Mouse (Mus musculus) lung, postnatal 36 days (tissue): ENCODE results near the gene Mov10.

Source experiments
- DNase-seq: peaks from one replicate; pipeline ENCODE4 v3.0.0; 2022; ENCODE audit warnings: mixed read lengths

Gene Mov10

DNA sequence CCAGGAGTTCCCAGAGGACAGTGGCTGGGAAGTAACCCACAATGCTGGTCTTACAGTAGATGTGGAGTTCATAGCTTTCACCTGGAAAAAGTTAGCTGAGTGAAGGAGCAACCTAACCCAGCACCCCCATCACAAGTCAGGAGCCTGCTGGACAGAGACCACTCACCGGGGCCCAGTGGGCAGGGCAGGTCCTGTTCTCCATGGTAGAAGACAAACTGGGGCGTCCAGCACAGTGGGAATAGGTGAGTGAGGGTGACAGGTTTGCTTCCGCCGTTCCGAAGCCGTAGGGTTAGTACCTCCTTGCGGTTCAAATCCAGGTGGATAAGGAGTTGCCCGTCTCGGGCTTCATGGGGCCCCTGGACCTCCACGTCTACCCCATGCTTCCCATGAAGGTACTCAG, 14.1 kb downstream of the Mov10 start:
- DNase-seq: no peak

DNA sequence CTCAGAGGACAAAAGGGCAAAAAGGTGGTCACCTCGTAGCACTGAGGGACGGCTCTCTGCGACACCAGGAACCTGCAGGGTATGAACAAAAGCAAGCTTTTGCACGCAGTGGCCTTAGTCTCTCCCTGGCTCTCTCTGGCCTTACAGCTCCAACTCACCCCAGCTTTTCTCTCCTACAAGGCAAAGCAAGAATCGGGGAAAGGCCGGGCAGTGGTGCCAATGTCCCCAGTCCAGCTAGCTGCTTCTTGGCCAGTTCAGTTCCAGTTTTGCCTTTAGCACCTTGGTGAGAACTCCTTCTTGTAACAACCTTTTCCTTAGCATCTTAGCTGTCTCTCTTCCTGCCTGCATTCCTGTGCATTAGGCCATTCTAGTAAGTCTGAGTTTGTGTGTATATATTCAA, 16.9 kb downstream of the Mov10 start:
- no peak for DNase-seq

DNA sequence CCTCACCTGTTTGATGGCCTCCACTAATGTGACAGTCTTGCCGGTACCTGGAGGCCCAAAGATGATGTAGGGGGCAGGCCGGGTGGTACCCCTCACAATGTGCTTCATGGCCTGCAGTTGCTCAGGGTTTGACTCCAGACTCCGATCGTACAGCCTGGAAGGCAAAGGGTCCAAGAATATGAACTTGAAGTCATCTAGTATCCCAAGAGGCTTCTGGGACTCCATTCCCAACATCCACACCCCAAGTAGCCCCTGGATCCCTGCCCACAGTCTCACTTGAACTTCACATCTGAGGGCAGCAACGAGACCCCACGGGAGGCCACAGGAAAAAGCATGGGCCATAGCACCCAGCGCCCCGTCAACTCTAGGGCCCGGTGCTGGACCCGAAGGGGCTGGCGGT, 17.7 kb downstream of the Mov10 start:
- DNase-seq: no peak

DNA sequence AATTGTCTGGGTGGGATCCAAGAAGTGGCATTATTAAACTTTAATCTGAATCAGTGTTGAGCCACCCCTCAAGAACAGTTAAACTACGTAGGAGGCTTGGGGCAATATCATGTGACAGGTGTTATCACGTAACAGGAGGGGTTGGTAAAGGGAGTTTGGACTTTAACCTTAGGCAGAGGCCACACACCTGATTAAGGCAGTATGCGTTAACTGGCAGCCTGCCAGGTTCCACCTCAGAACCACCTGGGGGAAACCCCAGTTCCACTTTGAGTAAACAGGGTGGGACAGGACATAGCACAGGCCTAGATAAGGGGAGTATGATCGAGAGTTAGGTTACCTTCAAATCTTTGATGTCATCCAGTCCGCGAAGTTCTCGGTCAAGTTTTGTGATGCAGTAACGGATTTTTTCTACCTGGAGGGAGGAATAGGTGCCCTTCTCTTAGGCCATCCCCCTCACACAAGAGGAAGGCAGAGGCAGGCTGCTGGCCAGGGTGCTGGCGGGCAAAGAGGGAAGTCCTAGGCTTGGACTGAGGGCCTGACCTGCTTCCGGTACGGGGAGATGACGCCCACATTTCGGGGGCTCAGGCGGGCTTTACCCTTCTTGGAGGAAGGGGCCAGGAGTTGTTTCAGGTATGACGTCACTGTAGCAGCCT, 21.8 kb downstream of the Mov10 start:
- peak; percentile 66 for DNase-seq

DNA sequence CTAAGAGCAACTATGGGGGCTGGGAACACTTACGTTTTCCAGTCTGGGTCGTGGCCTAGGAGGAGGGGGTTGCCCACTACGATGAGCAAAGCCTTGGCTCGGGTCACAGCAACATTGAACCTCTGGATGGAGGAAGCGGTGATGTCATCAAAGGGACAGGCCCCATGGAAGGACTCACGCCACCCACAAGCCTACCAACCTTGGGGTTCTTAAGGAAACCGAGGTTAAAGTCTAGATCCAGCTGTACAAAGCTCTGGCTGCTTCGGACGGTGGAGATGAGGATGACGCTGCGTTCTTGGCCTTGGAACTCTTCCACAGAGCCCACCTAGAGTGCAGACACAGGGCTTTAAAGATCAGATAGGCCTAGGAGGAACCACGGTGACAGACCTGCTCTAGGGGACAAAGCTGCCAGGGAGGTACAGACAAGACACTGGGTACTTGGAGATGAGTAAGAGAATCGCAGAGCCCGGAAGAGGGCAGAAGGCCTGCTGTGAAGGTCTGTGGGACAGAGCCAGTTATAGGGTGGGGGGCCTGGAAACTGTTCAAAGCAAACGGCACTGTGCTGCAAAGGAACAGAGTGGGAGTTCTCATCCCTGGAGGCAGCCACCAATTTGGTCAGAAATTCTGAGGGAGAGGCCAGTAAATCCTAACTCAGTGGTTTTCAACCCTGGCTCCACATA, 22.6 kb downstream of the Mov10 start:
- no peak for DNase-seq

DNA sequence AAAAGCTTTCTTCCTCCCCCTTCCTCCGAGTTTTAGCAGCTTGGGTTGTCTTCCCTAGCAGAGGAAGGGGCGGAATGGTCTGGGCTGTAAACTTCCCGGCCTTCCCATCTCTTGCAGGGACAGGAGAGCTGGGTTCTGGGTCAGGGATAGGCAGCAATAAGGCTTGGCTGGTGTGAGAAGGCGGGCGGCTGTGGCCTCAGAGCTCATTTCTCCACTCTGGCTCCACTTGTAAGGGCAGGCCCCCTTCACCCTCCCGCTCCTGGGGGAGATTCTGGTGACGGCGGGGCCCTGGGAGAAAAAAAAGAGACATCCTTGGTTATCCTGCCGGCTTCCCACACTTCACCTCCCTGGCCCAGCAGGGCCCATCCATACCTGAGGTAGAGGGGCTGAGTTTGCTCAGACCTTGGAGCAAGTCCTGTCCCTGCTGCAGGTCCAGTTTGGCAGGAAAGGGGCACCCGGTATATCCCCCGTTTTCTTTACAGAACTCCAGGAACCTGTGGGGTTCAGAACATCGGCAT, 23.4 kb downstream of the Mov10 start:
- DNase-seq: no peak

DNA sequence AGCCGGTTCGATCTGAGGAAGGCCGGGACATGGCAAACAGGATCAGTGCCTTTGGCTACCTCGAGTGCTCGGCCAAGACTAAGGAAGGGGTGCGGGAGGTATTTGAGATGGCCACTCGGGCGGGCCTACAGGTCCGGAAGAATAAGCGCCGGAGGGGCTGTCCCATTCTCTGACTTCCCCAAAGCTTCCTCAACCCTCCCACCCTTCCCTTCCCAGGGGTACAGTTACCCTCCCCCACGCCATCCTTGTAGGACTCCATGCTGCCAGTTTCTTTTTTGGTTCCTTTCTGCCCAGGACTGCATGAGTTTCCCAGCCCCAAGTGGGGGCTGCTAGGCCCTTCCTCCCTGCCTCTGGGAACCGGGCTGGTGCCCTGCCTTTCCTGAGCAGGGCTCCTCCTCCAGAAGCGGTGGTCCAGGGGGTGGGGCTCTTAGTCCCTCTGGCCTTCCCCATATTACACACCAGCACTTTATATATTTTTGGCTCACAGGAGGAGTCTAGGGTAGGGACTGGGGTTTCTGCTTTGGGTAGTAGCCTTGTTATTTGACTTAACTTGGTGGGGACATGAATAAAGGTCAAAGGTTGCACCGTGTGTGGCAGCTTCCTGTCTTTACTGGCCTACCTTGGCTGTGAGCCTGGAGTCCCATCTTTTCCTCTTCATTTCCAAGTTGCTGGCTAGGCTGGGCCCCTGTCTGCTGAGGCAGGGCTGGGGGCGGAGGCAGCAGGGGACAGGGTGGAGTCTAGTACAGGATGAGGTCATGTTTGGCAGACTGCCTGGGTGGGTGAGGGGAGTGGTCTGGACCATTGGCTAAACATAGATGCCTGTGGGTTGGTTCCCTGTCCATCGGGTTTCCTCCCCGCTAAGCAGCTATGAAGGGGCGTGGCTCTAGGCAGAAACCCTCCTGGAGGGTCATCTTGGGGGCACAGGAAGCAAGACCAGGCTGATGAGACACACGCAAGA, 24.2 kb downstream of the Mov10 start:
- peak; percentile 97 for DNase-seq

DNA sequence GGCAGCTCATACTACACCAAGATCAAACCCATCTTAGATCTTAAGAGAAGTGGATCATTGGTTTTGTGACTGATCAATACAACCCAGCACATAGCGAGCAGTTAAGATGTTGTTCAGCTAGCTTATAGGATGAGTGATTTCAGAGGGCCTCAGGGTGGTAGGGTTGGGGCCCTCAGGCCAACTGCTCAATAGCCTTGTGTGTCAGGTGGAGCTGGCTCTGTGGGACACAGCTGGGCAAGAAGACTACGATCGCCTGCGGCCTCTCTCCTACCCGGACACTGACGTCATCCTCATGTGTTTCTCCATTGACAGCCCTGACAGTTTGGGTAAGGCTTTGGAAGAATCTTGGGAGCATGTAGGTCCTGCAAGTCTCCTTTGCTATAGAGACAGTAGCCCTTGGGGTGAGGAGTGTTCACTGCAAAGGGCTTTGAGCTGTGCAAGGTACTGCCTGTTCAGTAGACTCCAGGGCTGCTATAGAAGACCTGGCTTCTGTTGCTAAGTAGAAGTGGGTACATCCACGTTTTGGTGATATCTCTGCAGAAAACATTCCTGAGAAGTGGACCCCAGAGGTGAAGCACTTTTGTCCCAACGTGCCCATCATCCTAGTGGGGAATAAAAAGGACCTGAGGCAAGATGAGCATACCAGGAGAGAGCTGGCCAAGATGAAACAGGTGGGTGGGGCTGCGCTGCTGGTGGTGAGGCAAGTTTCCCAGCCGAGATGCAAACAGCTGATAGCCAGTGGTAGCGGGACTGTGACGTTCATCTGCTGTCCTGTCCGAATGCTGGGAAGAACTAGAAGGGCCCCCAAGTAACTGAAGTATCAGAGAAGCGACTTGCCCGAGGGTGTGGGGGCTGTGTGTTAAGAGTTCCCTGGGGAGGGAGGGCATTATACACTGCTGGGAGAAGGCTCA, 25.7 kb downstream of the Mov10 start:
- no peak for DNase-seq

DNA sequence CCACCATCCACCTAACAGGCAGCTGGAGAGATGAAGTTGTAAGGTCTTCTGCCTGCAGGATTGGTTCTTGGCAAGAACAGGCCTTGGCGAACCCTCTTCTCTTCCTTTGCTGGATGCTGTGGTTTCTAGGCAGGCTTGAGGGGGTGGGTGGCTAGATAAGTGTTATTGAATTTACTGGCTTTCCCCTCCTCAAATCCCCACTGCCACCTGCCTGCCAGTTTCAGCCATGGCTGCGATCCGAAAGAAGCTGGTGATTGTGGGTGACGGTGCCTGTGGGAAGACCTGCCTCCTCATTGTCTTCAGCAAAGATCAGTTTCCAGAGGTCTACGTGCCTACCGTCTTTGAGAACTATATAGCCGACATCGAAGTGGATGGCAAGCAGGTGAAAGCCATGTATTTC, 26.7 kb downstream of the Mov10 start:
- DNase-seq: no peak

DNA sequence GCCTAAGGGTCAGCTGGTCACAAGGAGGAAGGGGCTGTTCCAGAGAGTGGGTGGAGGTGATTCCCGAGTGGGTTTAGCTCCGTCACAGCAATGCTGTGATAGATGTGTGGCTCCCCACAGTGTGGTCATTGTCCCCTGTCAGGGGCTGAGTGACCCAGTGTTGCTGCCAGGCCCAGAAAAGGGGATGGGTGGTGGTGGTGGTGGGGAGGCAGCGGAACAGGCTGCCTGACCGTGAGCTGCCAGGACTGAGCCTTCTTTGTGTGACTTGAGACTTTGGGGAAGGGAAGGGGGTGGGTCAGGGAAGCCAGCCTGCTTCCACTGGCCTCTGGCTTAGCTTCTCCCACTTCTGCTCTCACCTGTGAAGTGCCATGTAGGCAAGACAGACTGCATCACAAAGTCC, 27.3 kb downstream of the Mov10 start:
- DNase-seq: no peak

DNA sequence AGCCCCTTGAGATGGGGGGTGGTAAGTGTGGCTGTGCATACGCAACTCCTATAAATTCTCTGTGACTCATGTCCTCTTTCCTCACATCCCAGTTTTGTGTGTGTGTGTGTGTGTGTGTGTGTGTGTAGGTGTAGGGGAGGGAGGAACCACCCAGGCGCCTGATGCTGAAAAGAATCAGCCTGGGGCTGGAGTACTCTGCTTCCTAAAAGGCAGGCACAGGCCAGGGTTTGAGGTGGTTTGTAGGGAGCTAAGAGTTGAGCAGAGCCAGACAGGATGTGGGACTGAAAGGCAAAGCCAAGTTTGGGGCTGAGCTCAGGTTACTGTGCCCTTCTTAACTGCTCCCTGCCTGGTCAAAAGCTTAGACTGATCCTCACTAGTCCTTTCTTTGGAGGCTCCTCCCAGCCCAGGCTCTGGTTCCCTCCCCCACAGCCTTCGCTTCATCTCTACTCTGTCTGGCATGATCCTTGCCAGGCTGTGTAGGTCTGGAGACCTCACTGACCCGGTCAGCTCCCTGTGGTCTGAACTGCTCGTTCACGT, 27.9 kb downstream of the Mov10 start:
- peak; percentile 49 for DNase-seq

DNA sequence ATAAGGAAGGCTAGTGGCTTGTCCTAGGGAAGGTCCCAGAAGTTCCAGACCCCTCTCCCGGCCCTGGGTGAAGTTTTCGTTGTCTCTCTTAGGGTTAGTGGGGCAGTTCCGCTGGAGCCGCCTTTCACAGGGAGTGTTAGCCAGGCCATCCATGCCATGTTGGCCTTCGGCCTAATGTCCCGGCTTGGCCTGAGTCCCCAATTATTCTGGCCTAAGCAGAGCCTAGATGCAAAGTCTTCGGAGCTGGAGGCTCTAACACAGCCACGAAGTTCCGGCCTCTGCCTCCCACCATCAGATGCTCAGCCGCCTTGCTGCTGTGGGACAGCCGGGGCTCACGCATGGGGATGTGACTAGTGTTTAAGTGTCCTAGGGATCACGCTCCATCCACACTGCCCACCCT, 28.5 kb downstream of the Mov10 start:
- peak; percentile 58 for DNase-seq

DNA sequence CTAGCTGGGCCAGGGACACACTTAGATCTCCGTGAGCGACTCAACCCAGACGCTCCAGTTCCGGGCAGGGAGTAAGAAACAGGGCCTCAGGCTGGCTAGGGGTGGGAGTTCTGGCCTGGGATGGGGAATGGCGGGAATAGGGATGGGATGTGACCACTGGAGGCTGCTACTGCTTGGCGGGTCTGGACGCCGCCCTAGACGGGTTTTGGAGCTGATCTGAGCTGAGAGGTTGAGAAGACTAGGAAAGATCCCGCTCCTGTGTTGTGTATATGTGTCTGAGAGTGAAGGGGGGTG, 29.1 kb downstream of the Mov10 start:
- DNase-seq: no peak

DNA sequence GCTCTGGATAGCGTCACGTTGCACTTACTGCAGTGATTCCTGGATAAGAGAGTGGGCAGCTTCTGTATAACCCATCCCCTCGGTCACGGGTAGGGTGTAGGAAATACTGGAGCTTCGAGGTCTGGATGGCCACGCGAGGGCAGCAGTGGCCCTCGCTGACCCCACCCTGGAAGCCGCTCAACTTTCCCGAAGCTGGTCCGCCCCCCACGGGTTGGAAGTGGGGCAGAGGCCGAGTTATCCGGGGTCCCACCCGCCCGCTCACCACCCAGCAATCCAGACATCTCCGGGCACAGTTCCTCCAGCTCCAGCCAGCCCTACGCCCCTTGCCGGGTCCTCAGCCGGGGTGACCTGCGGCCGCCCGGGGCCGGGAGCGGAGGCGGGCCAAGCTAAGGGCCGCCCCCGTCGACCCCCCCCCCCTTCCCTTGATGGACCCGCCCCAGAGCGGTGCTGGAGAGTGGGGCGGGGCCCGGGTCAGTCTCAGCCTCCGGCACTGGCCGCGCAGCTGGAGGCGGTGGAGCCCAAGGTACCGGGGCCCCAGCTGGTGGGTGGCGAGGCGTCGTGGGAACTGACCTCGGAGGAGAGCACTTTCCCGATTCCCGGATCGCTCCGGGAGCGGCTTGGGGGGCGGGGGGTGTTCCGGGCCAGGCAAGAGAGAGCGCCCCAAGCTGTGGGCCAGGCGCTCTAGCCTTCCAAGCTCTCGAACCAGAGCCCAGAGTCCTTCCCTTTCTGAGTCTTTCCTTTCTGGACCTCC, 29.6 kb downstream of the Mov10 start:
- peak; percentile 89 for DNase-seq

DNA sequence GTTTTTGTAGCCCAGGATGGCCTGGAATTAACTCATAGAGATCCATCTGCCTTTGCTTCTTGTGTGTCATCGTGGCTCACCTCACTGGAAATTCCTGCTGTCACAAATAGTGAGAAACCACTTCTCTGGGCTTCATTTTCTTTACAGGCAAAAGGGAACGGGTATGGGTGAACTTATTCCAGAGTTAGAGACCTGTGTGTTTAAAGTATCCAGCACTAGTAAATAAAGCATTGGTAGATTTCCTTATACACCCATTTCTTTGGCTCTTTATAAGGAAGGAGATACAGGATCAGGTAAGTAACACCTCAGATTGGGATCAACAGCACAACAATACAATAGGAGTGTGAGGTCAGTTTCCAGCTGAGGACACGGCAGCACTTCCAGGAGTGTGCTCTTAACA, 30.3 kb downstream of the Mov10 start, which contains the start of gene Rhoc:
Rhoc (plus strand) TSS at position 301 of the 400 bp plus-strand sequence.
- DNase-seq: no peak

DNA sequence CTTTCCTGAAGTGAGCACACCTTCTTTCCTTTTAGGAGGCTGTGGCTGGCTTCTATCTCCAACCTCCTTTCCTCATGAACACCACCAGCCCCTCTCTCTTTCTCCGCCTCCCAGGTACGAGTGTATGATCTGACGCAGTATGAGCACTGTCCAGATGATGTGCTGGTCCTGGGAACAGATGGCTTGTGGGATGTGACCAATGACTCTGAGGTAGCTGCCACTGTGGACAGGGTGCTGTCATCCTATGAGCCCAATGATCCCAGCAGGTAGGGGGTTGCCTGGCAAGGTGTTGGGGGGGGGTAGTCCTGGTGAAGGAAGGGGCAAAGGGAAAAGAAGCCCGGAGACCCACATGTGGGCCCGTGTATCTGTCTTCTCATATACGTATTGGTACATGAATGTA, 33.1 kb downstream of the Mov10 start:
- DNase-seq: no peak

DNA sequence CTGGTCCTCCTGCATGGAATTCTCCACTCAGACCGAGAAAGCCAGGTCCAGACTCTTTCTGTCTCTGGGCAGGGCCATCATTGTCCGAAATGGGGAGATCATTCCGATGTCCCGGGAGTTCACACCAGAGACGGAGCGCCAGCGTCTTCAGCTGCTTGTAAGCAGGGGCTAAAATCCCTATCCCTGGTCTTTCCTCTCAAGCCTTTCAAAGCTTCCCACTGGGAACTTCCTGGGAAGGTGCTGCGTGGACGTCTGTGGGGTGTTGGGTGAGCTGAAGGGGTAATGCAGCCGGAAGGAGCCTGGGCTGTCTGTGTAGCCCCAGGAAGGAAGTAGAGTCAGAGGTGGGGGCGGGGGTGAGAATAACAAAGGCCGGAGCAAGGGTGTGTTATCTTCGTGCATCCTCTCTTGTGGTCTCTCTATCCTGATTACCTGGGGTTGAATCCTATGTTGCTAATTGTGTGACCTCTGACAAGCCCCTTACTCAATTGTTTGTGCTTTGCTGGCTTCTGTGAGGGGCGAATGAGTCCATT, 34.3 kb downstream of the Mov10 start:
- DNase-seq: peak; percentile 41

DNA sequence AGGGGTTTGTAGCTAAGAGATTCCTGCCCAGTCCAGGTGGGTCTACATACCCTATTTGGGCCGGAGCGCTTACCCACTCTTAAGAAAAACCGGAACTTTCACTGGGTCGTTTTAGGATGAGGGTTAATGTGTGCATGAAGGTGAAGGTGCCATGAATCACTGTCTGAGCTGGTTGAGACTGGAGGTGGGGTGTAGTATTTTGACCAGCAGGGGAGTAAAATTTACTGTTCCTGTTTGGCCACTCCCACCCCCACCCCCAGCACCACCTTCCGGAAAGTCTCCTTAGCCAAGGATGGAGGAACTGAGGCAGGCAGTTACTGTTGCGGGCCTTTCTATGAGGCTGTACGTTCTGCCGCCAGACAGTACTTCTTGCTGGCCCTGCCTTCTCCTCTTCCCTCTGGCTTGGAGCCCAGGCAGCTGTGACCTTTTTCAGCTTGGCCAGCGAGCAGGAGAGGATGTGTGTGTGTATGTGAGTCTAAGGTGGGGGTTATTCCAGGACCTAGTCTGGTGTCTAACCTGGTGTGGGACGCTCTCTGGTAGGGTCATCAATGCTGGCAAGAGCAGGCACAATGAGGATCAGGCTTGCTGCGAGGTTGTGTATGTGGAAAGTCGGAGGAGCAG, 36.2 kb downstream of the Mov10 start:
- DNase-seq: peak; percentile 54

DNA sequence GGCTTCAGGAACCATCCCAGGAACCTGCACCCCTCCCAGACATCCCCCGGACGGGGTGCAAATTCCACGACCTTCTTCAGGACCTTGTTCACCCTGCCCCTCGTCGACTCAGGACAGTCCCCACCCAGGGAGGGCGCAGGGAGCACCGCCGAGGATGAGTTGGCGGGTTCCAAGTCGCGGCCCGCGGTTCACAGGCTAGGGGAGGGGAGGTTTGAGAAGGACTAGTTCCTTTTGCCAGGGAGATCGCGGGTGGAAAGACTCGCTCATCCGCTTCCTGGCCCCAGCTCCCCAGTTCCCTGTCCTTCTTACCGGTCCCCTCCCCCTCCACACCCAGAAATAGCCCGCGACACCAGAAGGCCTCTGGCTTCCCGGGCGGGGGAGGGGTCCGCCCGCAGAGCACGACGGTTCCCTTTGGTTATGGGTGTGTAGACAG, 36.9 kb downstream of the Mov10 start, which contains the start of gene Fam19a3:
Fam19a3 (minus strand) TSS at position 370 of the 433 bp plus-strand sequence.
- DNase-seq: peak; percentile 54
